Mouse (Mus musculus): ENCODE measurements around the gene Grm5. TPM values are rescaled to one million over a fixed set of nuclear protein-coding genes. Genes with fewer than 3 reads are reported as not detected.
A peak's percentile ranks its signal among the peaks of the same experiment; 100 is the strongest.

The Grm5 gene
- polyA plus RNA-seq, 1 experiment from 2014 or later = 0.23 TPM

DNA sequence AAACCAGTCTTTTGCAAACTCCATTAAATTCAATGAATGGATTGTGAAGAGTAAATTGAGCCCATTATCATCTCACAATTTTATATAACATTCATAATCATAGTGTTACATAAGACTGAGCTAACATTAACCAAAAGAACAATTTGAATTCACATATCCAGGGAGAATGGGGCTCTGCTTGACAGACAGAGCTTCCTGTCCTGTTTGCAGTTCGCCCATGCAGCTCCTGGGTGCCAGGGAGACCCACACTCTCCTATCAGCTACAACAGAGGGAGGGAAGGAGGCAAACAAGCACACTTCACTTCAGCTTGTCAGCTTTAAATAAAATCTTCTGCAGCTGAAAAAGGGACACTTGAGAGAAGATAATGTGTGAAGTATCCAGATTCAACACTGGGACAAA, 389.2 kb downstream of the Grm5 start:
- ATAC-seq (ENCODE audit: low FRiP score) = no peak
- Histone ChIP-seq H3K4me2 (no peak overlapping the region), H3K9ac (ENCODE audit: low read length) (no peak overlapping the region), H3K36me3 (ENCODE audit: control insufficient read depth, insufficient read depth, low read length) (no peaks in the 10 kb centered on the region), H3K4me1 (ENCODE audit: control insufficient read depth, insufficient read depth, low read length) (no peaks in the 10 kb centered on the region), H3K27ac (ENCODE audit: low read depth, low read length) (no peak overlapping the region), H3K9me3 (ENCODE audit: control insufficient read depth, low read length) (no peaks in the 10 kb centered on the region), H3K27me3 (ENCODE audit: control insufficient read depth, insufficient read depth, low read length) (no peaks in the 10 kb centered on the region), H3K4me3 (ENCODE audit: low read depth, low read length) (no peak overlapping the region)
- no peak for DNase-seq (ENCODE audit: low spot score, missing footprints)
- WGBS = 60% methylated on average over 1 of the region's 1 CpGs

DNA sequence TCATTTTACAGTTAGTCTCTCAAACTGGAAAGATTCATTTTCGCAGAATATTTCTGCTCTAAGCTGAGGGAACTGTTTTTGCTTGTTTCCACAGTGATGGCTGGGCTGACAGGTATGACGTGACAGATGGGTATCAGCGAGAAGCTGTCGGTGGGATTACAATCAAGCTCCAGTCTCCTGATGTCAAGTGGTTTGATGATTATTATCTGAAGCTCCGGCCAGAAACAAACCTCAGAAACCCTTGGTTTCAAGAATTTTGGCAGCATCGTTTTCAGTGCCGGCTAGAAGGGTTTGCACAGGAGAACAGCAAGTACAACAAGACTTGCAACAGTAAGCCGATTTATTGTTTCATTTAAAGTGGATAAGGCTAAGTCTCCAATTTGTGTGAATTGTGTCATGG, 391.1 kb downstream of the Grm5 start:
- ATAC-seq (ENCODE audit: low FRiP score) (no peak), DNase-seq (ENCODE audit: low spot score, missing footprints) (no peak)
- 83% methylated on average over 8 of the region's 8 CpGs for WGBS
- H3K27ac ChIP-seq (ENCODE audit: low read depth, low read length) = no peak overlapping the region
- H3K36me3 ChIP-seq (ENCODE audit: control insufficient read depth, insufficient read depth, low read length) = no peaks in the 10 kb centered on the region
- H3K4me2 ChIP-seq = no peak overlapping the region
- no peaks in the 10 kb centered on the region for H3K4me1 ChIP-seq (ENCODE audit: control insufficient read depth, insufficient read depth, low read length)
- no peak overlapping the region for H3K4me3 ChIP-seq (ENCODE audit: low read depth, low read length)
- H3K27me3 ChIP-seq (ENCODE audit: control insufficient read depth, insufficient read depth, low read length) = no peaks in the 10 kb centered on the region
- no peak overlapping the region for H3K9ac ChIP-seq (ENCODE audit: low read length)
- H3K9me3 ChIP-seq (ENCODE audit: control insufficient read depth, low read length) = no peaks in the 10 kb centered on the region

DNA sequence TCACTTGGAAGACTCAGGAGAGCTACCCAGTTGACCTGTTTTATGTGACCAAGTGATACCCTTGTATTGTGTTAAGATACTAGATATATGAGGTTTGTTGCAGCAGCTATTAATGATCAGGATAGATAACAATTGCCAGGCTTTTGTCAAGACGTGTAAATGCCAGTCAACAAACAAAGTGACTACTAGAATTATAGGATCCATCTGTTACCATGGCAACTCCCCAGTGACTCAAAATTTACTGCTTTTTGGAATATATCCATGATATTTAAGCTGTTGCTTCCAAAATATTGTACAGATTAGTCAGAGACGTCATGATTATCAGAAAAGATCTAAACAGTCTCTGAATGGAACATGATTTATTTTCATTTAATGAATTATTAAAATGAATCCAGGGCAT, 399.5 kb downstream of the Grm5 start:
- no peaks in the 10 kb centered on the region for H3K9me3 ChIP-seq (ENCODE audit: control insufficient read depth, low read length)
- no peak overlapping the region for H3K27ac ChIP-seq (ENCODE audit: low read depth, low read length)
- no peaks in the 10 kb centered on the region for H3K4me1 ChIP-seq (ENCODE audit: control insufficient read depth, insufficient read depth, low read length)
- DNase-seq (ENCODE audit: low spot score, missing footprints) (no peak), ATAC-seq (ENCODE audit: low FRiP score) (no peak)
- 86% methylated on average over 2 of the region's 2 CpGs for WGBS
- no peaks in the 10 kb centered on the region for H3K36me3 ChIP-seq (ENCODE audit: control insufficient read depth, insufficient read depth, low read length)
- H3K4me3 ChIP-seq (ENCODE audit: low read depth, low read length) = no peak overlapping the region
- no peak overlapping the region for H3K9ac ChIP-seq (ENCODE audit: low read length)
- no peaks in the 10 kb centered on the region for H3K27me3 ChIP-seq (ENCODE audit: control insufficient read depth, insufficient read depth, low read length)
- H3K4me2 ChIP-seq = no peak overlapping the region

DNA sequence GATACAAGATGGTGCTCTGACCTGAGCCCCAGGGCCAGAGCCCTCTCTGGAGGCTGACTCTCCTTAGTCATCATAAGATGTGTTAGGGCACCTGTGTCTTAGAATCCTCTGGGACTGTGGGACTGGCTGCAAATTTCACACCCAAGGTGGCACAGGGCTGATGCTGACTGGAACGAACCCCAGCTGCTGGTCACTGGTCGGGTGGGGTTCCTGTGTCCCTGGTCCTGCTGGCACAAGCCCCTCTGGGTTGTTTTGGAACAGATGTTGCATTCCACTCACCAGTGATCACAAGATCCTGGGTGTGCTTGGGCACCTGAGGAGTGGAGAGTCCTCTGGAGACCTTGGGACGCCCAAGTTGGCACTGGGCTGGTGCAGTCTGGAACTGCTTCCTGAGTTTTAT, 430.5 kb downstream of the Grm5 start:
- Histone ChIP-seq H3K27me3 (ENCODE audit: control insufficient read depth, insufficient read depth, low read length) (no peaks in the 10 kb centered on the region), H3K9ac (ENCODE audit: low read length) (no peak overlapping the region), H3K9me3 (ENCODE audit: control insufficient read depth, low read length) (no peaks in the 10 kb centered on the region), H3K27ac (ENCODE audit: low read depth, low read length) (no peak overlapping the region), H3K36me3 (ENCODE audit: control insufficient read depth, insufficient read depth, low read length) (no peaks in the 10 kb centered on the region), H3K4me2 (no peak overlapping the region), H3K4me1 (ENCODE audit: control insufficient read depth, insufficient read depth, low read length) (no peaks in the 10 kb centered on the region), H3K4me3 (ENCODE audit: low read depth, low read length) (no peak overlapping the region)
- WGBS = 90% methylated on average over 3 of the region's 3 CpGs
- ATAC-seq (ENCODE audit: low FRiP score) = no peak
- no peak for DNase-seq (ENCODE audit: low spot score, missing footprints)

DNA sequence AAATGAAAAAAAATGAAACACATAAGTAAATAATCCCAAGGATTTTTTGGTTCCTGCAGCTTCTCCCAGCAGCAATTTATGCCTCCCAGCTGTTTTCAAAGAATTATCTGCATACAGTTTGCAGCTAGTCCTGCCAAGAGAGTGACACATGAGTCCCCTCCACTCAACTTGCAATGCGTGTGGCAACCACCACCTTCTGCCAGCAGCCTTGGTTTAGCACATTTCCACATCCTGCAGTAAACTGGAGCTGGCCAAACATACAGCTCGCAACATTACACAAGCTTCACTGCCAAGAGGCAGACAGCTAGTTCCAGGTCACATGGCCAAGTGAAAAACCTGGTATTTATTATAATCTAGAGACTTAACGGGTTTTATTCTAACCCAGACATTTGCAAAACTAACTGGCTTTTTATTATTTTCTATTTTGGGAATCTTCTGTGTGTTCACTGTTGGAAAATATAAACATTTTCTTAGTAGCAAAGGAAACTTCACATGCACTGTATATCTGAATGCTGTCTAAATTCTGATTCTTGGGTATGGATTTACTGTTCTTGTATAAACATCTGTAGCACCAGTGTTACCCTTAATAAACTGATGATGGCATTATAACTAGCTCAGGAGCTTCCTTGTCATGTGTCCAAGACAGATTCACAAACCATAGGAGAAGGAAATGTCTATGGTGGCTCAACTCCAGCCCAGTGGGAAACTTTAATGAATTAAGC, 443.6 kb downstream of the Grm5 start:
- Histone ChIP-seq H3K4me2 (no peak overlapping the region), H3K4me1 (ENCODE audit: control insufficient read depth, insufficient read depth, low read length) (no peaks in the 10 kb centered on the region), H3K9me3 (ENCODE audit: control insufficient read depth, low read length) (no peaks in the 10 kb centered on the region), H3K36me3 (ENCODE audit: control insufficient read depth, insufficient read depth, low read length) (no peaks in the 10 kb centered on the region), H3K27me3 (ENCODE audit: control insufficient read depth, insufficient read depth, low read length) (no peaks in the 10 kb centered on the region), H3K9ac (ENCODE audit: low read length) (no peak overlapping the region), H3K27ac (ENCODE audit: low read depth, low read length) (no peak overlapping the region), H3K4me3 (ENCODE audit: low read depth, low read length) (no peak overlapping the region)
- 81% methylated on average over 3 of the region's 3 CpGs for WGBS
- DNase-seq (ENCODE audit: low spot score, missing footprints) (no peak), ATAC-seq (ENCODE audit: low FRiP score) (no peak)

DNA sequence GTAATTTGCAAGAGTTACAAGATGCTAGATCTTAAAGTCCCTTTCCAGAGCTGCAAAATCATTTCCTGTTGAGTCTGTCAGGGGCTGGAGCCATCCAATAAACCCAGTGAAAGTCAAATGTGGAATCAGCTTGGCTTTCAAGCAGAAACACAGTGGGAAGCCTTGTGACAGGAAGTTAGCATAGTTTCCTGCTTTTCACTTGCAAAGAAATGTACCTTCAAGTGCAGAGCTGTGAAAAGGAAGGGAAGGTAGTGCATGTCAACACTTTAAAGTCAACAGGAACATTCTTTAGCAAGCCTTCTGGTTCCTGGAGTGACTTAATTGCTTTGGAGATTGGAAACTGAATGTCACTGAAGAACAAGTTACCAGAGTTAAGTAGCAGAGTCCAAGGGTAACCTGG, 463.4 kb downstream of the Grm5 start:
- no peaks in the 10 kb centered on the region for H3K36me3 ChIP-seq (ENCODE audit: control insufficient read depth, insufficient read depth, low read length)
- H3K4me2 ChIP-seq = no peak overlapping the region
- H3K9ac ChIP-seq (ENCODE audit: low read length) = no peak overlapping the region
- no peaks in the 10 kb centered on the region for H3K4me1 ChIP-seq (ENCODE audit: control insufficient read depth, insufficient read depth, low read length)
- ATAC-seq (ENCODE audit: low FRiP score) (no peak), DNase-seq (ENCODE audit: low spot score, missing footprints) (no peak)
- H3K4me3 ChIP-seq (ENCODE audit: low read depth, low read length) = no peak overlapping the region
- H3K27me3 ChIP-seq (ENCODE audit: control insufficient read depth, insufficient read depth, low read length) = no peaks in the 10 kb centered on the region
- H3K9me3 ChIP-seq (ENCODE audit: control insufficient read depth, low read length) = no peaks in the 10 kb centered on the region
- no peak overlapping the region for H3K27ac ChIP-seq (ENCODE audit: low read depth, low read length)

DNA sequence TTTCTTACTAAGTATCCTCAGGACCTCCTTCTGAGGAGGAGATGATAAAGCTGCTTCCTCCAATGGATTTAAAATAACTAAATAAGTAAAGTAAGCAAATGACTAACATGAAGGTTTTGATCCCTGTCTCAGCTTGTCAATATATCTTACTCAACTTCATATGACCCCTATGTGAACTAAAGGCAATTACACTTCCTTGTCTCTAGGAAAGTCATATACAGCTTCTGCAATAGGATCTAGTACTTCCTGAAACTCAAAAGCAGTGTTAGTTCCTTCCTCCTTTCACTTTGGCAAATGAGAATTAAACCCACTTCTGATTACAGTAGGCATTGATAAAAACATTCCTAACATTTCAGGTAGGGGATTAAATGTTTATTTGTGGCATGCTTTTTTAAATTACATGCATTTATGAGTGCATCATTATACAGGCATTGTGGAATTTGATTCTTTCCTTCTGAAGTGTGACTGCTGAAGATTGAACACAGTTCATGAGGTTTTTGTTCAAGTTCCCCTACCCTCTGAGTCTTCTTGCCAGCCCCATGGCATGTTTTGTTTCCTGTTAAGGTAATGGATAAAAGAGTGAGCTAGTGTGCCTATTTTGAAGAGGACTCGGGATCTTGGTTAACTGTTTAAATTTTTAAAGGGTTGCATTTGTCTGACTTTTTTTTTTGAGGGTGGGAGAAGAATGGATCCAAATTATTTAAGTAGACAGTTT, 470.4 kb downstream of the Grm5 start:
- Histone ChIP-seq H3K27ac (ENCODE audit: low read depth, low read length) (no peak overlapping the region), H3K27me3 (ENCODE audit: control insufficient read depth, insufficient read depth, low read length) (no peaks in the 10 kb centered on the region), H3K9me3 (ENCODE audit: control insufficient read depth, low read length) (no peaks in the 10 kb centered on the region), H3K36me3 (ENCODE audit: control insufficient read depth, insufficient read depth, low read length) (no peaks in the 10 kb centered on the region), H3K4me1 (ENCODE audit: control insufficient read depth, insufficient read depth, low read length) (no peaks in the 10 kb centered on the region), H3K9ac (ENCODE audit: low read length) (no peak overlapping the region), H3K4me3 (ENCODE audit: low read depth, low read length) (no peak overlapping the region), H3K4me2 (no peak overlapping the region)
- ATAC-seq (ENCODE audit: low FRiP score) = no peak
- no peak for DNase-seq (ENCODE audit: low spot score, missing footprints)
- 78% methylated on average over 1 of the region's 1 CpGs for WGBS

DNA sequence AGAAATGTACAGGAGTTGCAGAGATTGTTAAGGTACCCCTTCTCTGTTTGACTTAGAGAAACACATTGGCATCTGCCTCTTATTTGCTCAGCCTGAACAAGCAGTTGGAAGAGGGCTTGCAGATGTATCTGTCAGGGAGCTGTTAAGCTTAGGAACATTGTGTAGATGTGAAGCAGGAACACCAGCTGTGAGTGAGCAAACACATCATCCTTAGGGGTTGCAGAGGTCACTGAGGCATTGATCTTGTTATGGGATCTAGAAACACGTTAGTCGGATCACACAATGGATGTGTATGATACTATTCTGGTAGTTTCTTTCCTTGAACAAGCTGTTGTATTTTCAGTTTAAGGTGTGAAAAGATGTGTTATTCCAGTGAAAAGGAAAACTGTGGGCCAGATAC, 472.5 kb downstream of the Grm5 start:
- DNase-seq (ENCODE audit: low spot score, missing footprints) (peak; percentile 83), ATAC-seq (ENCODE audit: low FRiP score) (peak; percentile 77; the same call in 1 of the 2 replicates)
- Histone ChIP-seq H3K4me1 (ENCODE audit: control insufficient read depth, insufficient read depth, low read length) (no peaks in the 10 kb centered on the region), H3K36me3 (ENCODE audit: control insufficient read depth, insufficient read depth, low read length) (no peaks in the 10 kb centered on the region), H3K9ac (ENCODE audit: low read length) (no peak overlapping the region), H3K27ac (ENCODE audit: low read depth, low read length) (no peak overlapping the region), H3K4me3 (ENCODE audit: low read depth, low read length) (no peak overlapping the region), H3K9me3 (ENCODE audit: control insufficient read depth, low read length) (no peaks in the 10 kb centered on the region), H3K27me3 (ENCODE audit: control insufficient read depth, insufficient read depth, low read length) (no peaks in the 10 kb centered on the region), H3K4me2 (no peak overlapping the region)
- WGBS = 30% methylated on average over 2 of the region's 2 CpGs

DNA sequence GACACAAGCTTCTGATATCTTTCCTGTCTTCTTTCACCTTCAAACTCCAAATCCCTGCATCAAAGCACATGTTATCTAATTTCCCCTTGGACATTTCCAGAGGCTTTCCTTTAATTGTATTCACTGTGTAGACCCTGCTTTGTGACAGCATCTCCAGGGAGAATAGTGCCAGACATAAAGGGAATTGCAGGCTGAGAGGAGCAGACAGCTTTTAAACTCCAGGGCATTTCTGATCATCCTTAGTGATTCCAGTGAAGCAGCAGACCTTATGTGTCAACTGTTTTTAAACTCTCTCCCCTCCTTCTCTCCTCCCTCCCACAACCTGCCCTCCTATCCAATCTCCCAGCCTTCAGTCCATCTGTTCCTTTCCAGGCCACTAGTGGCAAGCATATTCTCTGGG, 507.1 kb downstream of the Grm5 start:
- Histone ChIP-seq H3K9ac (ENCODE audit: low read length) (no peak overlapping the region), H3K4me1 (ENCODE audit: control insufficient read depth, insufficient read depth, low read length) (no peaks in the 10 kb centered on the region), H3K4me2 (no peak overlapping the region), H3K9me3 (ENCODE audit: control insufficient read depth, low read length) (peaks cover 5% of the 10 kb centered on the region; the same call in 1 of the 2 replicates), H3K27ac (ENCODE audit: low read depth, low read length) (no peak overlapping the region), H3K4me3 (ENCODE audit: low read depth, low read length) (no peak overlapping the region), H3K36me3 (ENCODE audit: control insufficient read depth, insufficient read depth, low read length) (no peaks in the 10 kb centered on the region), H3K27me3 (ENCODE audit: control insufficient read depth, insufficient read depth, low read length) (no peaks in the 10 kb centered on the region)
- ATAC-seq (ENCODE audit: low FRiP score) (0 out of 2 replicates have a peak, but pooled peaks have one; percentile 48), DNase-seq (ENCODE audit: low spot score, missing footprints) (no peak)

Measured in midbrain, embryonic 11.5 days (tissue).